Mouse (Mus musculus) spleen, adult 18-20 months (tissue): Measurements from ENCODE around the gene Ndrg4.
A peak's percentile ranks its signal among the peaks of the same experiment; 100 is the strongest.

Experiments used
- DNase-seq, 2 experiments: peaks; one replicate each; pipeline ENCODE4 v3.0.0; 2022; ENCODE audit warnings: mixed read lengths in 2 of 2

Ndrg4 gene

DNA sequence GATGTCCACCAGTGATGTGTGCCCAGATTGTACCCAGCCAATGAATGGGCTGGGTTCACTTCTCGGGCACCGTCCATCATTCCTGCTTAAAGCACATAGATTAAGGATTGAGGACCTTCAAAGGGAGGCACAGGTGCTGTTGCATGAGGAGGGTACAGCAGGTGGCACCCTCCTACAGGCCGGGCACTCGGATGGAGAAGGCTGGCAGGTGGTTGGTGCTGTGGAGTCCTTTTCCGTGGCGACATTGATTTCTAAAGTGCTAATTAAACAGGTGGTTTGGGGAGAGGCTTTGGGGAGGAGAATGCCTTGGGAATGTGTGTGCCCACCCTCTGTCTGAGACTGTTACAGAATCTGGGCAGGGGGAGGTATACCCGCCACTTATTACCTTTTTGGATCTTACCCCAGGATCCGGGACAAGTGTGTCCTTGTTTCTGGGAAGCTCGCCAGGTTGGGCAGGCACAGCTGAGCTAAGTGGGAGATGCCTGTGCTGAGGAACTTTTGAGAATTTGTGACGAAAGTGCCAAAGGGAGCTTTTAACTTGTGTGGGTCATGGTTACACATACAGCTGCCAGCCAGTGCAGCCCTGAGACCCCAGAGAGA is 11.4 kb downstream of the Ndrg4 start:
- no peak for DNase-seq

- no peak for DNase-seq
Measured at GRCm38 (mm10) chr8:95690929-95691541, 14.3 kb downstream of the Ndrg4 start.

DNA sequence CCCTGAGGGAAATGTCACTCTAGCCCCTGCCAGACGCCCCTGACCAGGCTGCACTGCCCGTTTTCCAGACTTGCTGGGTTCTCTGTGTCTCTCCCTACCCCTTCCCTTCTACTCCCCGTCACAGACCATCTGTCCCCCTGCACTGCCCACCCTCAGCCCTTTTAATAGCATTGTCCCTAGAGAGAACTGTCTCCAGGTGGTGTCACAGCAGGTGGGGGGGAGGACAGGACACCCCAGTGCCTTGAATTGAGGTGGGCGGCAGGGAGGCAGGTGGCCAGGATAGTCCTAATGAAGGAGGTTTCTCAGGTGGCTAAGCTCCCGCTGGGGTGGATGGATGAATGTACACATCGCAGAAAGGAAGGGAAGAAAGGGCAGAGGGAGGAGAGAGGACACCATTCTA is 17.9 kb downstream of the Ndrg4 start:
- no peak for DNase-seq

GRCm38 (mm10) chr8:95696661-95697060 is 19.9 kb downstream of the Ndrg4 start:
- no peak for DNase-seq

DNA sequence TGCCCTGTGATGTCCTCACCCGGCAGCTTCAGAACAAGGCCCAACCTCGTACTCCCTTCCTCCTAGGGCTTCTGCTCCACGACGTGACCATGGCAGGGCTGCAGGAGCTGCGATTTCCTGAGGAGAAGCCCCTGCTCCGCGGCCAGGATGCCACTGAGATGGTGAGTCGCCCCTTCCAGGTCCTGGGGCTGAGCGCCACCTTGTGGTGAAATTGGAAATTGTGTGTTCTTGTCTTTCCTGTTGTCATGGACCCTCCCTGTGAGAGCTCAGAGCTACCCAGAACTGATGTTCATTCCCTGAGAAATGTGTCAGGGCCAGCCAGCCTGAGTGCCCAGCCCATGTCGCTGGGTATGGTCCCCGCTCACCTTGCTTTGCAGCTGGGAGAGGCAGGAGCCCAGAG is 20.3 kb downstream of the Ndrg4 start:
- DNase-seq = peak in 1 of 2 experiments; percentile 67

DNA sequence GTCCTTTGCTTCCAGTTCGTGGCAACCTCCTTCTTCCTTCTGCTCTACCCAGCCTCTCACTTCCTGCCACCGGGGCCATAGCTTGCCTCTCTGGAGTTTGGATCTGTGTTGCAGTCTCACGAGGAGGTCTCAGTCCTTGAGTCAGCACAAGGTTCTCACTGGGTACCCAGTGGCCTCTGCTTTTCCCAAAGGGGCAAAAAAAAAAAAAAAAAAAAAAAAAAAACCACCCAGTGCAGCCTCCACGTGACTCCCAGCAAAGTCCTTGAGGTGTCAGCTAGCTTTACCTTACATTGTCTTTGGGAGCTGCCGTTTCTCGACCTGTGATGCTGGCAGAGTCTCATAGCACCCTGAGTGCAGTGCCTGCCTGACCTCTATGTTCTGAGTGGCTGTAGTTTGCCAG is 21.4 kb downstream of the Ndrg4 start:
- DNase-seq = no peak

DNA sequence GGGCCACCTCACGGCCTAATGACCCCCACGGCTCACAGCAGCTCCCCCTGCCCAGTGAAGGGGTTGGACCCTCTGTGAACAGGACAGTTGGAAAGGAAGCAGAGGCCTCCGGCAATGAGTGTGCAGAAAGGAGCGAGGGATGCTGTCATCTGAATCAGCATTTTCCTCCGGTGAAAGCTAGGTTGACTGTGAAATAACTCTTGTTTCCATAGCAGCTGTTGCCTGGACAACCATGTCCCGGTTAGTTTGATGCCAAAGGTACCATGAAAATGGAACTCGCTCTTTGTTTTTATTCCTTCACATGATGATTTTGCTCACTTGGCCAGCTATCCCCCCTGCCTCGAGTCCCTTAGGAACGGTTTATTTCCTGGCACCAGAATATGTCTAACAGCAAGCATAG is 23.5 kb downstream of the Ndrg4 start:
- no peak for DNase-seq

DNA sequence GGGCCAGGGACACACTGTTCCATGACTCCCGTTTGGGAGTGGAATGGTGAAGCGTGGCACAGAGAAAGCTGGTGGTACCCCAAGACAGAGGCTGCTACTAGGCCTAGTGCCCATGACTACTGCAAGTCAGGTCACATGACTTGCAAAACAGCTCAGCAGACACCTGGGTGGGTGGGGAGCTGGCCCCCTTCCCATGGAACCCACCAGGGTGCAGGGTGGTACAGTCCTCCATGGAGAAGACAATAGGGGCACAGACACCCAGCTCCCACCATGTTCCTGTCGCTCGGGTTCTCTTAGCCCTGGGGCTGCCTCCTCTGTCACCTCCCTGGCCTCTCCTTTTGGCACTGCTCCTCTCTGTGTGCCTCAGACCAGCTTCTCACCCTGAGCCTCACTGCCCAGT is 25.0 kb downstream of the Ndrg4 start:
- no peak for DNase-seq

GRCm38 (mm10) chr8:95702480-95703446 is 26.0 kb downstream of the Ndrg4 start:
- peak; percentile 28 to 41 for DNase-seq

DNA sequence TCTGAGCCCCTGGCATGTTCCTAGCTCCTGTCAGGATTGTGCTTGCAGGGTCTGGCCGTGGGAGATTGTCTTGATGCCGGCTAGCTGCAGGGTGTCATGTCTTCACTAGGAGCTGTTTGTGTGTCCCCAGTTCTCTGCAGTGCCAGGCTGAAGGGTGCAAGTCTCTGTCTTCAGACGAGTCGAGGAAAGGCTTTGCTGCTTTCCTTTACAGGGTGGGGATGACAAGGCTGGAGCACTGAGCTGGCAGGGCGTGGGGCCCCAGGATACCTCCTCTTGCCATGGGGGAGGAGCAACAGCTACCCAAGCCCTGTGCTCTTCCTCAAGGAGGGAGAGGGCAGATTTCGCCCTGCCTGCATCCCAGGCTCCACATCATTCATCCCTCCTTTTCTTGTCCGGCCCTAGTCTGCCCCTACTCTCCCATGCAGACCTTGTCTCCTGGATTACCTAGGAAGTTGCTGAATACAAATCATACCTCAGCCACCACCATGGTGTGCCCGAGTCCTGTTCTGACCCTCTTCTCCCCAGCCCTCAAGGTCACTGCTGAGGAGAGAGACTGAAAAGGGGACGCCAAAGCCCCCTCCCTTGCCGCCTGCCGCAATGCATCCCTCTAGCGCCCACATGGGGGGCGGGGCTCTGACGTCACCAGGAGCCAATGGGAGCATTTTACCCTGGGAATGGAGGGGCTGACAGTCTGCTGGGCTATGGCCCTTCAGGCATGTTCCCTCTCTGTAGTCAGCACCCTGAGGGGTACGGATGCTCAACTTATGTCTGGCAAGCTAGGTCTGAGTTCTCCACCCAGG is 26.9 kb downstream of the Ndrg4 start:
- no peak for DNase-seq

- DNase-seq = no peak
Measured at GRCm38 (mm10) chr8:95704538-95704937, 27.8 kb downstream of the Ndrg4 start.

DNA sequence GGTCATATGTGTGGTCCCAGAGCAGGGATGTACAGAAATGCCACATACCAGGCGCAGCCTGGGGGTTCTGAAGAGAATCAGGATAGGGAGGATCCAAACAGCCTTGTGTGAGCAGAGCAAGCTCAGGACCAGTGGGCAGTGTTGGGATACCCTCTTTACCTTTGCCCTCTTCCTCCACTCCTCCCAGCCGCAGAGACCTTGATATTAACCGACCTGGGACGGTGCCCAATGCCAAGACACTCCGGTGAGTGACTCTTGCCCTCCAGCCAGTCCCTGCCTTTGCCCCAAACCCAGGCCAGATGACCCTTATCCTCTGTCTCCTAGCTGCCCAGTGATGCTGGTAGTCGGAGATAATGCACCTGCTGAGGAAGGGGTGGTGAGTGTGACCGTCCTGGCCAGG is 32.8 kb downstream of the Ndrg4 start:
- no peak for DNase-seq

DNA sequence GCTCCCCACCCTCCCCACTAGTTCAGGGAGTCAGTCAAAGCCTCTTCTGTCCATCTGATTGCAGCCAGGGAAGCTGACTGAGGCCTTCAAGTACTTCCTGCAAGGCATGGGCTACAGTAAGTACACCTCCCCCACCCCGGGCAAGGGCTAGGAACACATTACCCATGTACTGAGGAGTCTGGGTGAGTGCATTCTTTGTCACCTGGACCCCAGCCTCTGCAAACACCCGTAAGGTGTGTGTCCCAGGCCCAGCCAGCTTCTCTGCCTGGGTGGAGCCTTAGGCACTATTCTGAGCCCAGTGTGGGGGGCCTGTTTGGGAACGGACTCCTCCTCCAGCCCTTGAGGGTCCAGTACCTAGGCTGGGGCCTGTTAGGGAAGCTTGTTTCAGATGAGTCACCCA is 34.2 kb downstream of the Ndrg4 start:
- DNase-seq = no peak

DNA sequence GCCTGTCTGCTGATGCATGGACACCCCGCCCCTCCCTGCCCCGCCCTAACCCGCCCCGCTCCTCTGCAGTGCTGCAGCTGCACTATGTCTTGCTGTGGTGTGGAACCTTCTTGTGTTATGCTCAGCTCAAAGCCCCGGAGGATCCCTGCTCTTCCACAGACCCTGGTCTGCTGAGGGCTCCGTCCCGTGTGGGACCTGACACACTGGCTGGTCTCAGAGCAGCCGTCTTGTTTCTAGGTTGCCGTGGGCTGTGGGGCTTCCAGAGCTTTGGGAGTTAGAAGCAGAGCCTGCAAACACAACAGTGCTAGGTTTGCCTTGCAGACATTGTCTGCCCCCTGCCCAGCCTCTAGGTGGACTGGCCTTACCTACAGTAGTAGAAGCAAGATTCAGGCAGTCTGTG is 35.6 kb downstream of the Ndrg4 start:
- no peak for DNase-seq

DNA sequence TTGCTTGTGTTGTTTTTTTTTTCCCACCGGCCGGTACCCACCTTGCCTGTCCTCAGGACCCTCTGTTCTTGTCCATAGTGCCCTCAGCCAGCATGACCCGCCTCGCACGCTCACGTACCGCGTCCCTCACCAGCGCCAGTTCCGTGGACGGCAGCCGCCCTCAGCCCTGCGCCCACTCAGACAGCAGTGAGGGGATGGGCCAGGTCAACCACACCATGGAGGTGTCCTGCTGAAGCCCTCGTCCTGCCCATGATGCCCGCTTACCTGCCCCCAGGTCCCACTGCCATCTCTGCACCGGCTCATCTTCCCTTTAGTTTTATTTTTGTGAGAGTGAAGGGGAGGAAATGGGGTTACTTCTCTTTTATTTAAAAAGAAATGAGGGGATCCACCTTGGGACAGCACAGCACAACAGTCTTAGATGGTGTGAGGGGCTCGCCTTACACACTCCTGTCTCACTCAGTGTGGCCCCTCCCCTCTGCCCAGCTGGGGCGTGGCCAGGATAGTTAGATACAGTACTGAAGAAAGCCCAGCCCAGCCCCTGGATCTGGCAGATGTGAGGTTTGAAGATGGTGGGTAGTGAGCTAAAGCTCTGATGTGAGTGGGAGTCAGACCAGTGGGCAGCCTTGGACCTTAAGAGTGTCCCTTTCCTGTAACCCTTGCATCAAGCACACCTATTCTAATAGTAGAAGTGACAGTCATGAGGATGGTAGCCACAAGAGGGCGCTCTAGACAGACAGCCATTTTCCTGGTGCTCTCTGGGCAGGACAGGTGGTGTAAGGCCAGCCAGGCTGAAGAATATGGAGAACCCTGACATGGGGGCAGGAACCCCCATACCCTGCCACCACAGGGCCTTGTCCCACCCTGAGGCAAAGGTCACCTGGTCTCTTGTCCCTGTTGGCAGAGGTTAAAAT is 36.6 kb downstream of the Ndrg4 start:
- peak; percentile 46 to 79 for DNase-seq

GRCm38 (mm10) chr8:95714367-95714766 is 37.6 kb downstream of the Ndrg4 start:
- DNase-seq = no peak

GRCm38 (mm10) chr8:95714837-95715413 is 38.1 kb downstream of the Ndrg4 start:
- DNase-seq = no peak

- peak; percentile 74 to 81 for DNase-seq
Measured at GRCm38 (mm10) chr8:95715676-95716531, 39.1 kb downstream of the Ndrg4 start, which contains the start of gene Setd6. Gene Setd6, plus strand, starts transcription at chr8:95715881.

- no peak for DNase-seq
Measured at GRCm38 (mm10) chr8:95716546-95717335, 40.0 kb downstream of the Ndrg4 start.

DNA sequence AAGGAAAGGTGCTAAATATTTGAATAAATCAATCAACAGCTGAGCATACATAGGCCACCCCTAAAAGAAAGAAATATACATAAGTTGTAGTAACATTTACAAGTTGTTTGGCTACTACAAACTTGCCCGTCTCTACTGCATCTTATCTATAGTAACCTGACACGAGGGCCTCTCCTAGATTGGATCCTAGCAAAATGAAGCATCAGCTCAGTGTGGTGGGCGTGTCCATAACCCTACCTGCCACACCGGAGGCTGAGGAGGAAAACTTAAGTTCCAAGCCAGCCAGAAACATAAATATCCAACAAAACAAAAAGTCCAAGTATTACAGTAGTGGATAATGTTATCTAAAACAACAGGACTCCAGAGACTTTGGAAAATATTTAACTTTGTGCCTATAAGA is 50.8 kb downstream of the Ndrg4 start:
- DNase-seq = no peak
